Mouse (Mus musculus): Measurements from ENCODE around the gene Rnaseh1. TPM values are rescaled to one million over a fixed set of nuclear protein-coding genes. Genes with fewer than 3 reads are reported as not detected.

Gene Rnaseh1
- polyA plus RNA-seq, 1 experiment = 12.6 TPM

DNA sequence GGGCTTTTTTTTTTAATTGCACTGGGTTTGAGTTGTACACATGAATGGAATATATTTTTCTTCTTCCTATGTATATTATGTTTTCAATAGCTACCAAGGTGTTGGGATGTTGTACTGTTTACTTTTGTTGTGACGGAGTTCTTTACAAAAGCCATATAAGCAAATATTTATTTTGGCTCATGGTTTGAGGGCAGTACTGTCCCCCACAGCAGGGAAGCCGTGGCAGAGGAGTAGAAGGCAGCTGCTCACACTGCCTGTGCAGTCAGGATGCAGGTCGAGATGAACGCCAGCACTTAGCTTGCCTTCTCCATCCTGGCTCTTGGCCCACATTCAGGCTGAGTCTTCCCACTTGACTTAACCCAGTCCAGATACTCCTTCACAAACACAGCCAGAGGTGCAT, 17.3 kb downstream of the Rnaseh1 start:
- DNase-seq (ENCODE audit: low read depth) = no peak

- no peak for DNase-seq (ENCODE audit: low read depth)
These were observed 17.9 kb downstream of the Rnaseh1 start for GRCm38 (mm10) chr12:28667287-28667686.

GRCm38 (mm10) chr12:28674038-28674720, 24.8 kb downstream of the Rnaseh1 start:
- DNase-seq (ENCODE audit: low read depth) = no peak

- no peak for DNase-seq (ENCODE audit: low read depth)
These were observed 25.9 kb downstream of the Rnaseh1 start, which contains the start of gene Adi1 for GRCm38 (mm10) chr12:28675121-28675924. Gene Adi1 (plus strand): TSS chr12:28675231.

DNA sequence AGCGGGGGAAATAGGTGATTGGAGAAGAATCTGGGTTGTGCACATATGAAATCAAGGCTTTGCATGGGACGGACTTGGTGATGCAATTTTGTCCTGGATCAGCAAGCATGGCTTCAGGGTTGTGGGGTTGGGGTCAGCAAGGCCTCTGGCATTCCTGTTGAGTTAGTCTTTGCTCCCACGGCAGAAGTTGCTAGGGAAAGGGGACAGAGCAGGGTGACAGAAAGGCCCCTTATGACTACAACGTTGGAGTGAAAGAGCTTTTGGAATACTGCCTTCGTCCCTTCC, 26.5 kb downstream of the Rnaseh1 start:
- DNase-seq (ENCODE audit: low read depth) = no peak

- DNase-seq (ENCODE audit: low read depth) = no peak
These were observed 35.3 kb downstream of the Rnaseh1 start for GRCm38 (mm10) chr12:28684674-28685073.

GRCm38 (mm10) chr12:28685771-28686170, 36.4 kb downstream of the Rnaseh1 start:
- DNase-seq (ENCODE audit: low read depth) = no peak

GRCm38 (mm10) chr12:28686199-28686879, 36.9 kb downstream of the Rnaseh1 start:
- no peak for DNase-seq (ENCODE audit: low read depth)

- DNase-seq (ENCODE audit: low read depth) = no peak
These were observed 39.6 kb downstream of the Rnaseh1 start for GRCm38 (mm10) chr12:28688996-28689395.

- no peak for DNase-seq (ENCODE audit: low read depth)
These were observed 41.3 kb downstream of the Rnaseh1 start for GRCm38 (mm10) chr12:28690730-28691129.

DNA sequence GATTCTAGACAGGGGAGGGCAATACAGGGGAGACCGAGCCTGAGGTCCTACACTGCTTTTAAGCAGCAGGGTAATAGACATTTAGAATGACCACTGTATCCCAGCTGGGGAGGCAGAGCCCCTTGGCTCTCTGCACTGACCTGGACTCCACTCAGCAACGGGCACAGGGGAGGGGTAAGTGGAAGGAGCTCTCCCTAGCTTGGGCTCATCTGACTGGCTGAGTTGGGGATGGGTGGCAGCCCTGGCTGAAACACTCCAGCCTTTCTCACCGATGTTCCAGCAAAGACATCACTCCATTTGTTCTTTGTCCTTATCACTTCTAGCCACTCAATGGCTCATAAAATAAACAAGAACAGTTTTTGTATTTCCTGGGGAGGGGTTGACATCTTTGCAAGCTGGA, 44.3 kb downstream of the Rnaseh1 start:
- DNase-seq (ENCODE audit: low read depth) = no peak

GRCm38 (mm10) chr12:28694231-28694630, 44.8 kb downstream of the Rnaseh1 start:
- no peak for DNase-seq (ENCODE audit: low read depth)

- DNase-seq (ENCODE audit: low read depth) = no peak
These were observed 45.4 kb downstream of the Rnaseh1 start for GRCm38 (mm10) chr12:28694776-28695175.

GRCm38 (mm10) chr12:28697821-28698595, 48.6 kb downstream of the Rnaseh1 start:
- DNase-seq (ENCODE audit: low read depth) = no peak

DNA sequence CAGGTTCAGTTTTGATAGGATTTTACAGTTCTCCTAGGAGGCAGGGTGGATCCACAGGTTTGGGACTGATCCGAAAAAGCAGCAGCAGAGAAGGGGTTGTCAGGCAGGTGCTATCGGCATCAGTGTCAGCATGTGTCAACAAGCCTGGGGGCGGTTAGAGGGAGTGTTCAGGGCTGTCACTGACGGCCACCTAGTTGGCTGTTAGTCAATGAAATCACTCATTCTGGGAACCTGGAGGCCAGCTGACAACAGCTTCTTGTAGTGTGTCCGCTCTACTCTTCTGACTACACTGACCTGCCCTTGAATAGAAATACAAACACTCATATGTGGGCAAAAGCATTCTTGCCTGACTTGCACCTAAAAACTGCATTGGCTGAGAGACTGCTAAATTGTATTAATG, 49.7 kb downstream of the Rnaseh1 start:
- DNase-seq (ENCODE audit: low read depth) = no peak

DNA sequence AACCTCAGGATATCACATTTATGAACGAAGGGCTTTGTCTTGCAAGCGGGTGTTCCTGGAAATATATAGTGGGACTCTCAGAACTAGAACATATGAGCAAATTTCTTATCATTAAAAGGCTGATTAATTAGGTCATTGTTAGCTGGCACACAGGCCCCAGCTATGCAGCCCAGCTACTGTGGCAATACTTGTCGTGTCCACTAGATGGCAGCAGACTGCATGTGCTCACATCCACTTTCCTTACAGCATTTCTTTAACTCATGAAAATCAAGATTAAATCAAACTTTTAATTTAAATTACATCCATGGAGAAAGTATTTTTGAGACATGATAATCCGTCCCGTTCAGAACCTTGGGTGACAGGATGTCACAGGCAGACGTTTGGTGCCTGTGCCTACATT, 50.3 kb downstream of the Rnaseh1 start:
- DNase-seq (ENCODE audit: low read depth) = no peak

DNA sequence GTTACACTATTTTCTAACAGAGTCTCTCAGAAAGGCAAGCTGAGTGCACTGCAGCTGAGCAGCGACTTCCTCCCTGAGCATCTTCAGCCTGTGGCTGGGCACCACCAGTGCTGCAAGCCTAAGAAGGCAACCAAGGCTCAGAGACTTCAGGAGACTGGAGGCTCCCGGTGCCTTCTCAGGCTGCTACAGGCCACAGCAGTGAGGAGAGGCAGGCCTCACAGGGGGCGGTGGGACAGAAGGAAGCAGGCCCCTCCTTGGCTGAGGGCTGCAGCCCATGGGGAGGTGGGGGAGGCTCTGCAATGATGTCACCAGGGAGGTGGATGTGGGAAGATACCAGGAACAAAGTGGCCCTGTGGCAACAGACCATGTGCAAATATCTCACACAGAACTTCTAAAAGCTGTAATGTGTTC, 50.7 kb downstream of the Rnaseh1 start:
- DNase-seq (ENCODE audit: low read depth) = no peak

GRCm38 (mm10) chr12:28700561-28701025, 51.2 kb downstream of the Rnaseh1 start:
- DNase-seq (ENCODE audit: low read depth) = no peak

DNA sequence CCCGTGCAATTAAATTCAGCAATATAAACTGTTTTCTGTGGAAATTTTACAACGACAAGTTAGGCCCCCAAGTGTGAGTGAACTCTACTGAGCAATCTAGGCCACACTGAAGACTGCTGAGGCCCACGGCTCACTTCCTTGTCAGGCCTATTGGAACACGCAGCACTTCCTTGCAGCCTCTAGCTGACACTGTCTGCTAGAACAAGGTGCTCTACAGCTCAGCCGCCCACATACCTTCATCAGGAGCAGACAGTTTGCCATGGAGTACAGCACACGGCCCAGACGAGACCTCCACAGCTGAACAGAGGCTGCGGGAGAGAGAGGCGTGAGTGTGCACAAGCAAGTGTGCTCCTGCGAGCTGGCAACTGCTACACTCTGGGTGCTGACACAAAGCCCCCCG, 51.9 kb downstream of the Rnaseh1 start:
- no peak for DNase-seq (ENCODE audit: low read depth)

DNA sequence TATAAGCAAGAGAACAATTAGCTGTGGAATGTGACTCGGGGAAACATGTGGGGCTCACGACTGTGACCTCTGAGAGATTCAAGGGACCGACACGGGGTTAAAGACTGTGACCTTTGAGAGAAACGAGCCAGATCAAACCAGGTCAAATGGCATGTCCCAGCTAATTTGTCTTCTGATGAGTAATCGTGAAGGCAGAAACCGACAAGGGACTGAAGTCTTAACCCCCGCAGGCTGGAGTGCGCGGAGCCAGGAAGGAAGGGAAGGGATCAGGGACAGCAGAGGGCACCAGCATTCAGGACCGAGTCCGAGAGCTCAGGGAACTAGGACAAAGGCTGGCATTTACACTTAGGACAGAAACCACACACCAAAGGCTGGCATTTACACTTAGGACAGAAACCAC, 55.0 kb downstream of the Rnaseh1 start:
- DNase-seq (ENCODE audit: low read depth) = no peak

DNA sequence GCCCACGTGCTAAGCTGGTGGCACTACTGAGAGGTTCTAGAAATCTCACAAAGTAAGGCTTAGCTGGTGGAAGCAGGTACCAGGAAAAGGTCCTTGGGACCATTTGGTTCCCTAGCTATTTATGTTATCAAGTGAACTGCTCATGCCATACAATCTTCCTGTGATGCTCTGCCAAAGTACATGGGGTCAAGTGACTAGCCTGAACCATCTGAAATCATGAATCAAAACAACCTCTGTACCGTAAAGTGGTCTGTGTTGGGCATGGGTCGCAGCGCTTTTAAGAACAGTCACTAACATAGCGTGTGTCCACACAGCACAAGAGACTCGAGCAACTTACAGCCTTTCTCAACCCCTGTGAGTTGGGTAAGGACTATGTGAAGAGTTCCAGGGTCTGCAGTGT, 55.8 kb downstream of the Rnaseh1 start:
- no peak for DNase-seq (ENCODE audit: low read depth)

GRCm38 (mm10) chr12:28708154-28708553, 58.8 kb downstream of the Rnaseh1 start:
- DNase-seq (ENCODE audit: low read depth) = no peak
